ENCODE assay signal across 8 mouse cellular contexts in the genomic region with DNA sequence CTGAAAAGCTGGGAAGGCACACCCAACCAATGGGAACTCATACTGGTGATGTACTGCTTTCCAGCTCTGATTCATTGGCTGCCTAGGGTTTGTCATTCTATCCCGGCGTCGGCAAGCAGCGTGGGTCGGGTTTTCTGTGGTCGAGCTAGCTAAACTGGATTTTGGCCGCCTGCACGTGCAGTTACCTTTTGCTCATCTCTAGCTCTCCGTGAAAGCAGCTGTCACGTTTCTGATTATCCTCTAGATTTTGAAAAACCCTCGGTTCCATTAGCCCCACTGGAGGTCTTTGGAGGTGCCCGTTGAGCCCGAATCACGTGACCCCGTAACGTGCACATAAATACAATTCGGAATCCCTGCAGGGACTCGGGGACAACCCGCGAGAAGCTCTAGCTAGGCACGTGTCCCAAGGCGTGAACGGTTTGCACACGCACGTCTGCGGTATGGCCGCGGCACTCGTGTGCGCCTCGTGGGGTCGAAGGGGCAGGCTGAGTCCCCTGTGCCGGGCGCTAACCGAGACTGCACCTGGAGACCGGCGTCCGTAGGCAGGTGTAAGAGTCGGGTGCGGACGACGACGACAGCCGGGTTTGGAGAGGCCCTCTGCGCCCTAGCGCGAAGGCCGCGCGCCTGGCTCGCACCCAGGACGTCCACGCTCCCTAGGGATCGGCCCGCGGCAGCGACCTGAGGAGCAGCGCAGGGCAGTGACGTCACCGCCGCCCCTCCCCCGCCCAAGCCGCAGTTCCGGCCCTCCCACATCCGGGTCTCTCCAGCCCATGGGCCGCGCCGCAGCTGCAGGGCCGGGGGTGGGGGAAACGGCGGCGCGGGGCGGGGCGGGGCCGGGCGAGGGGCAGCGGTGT. TPM values are rescaled to one million over a fixed set of nuclear protein-coding genes. Genes with fewer than 3 reads are reported as not detected.
DNase-seq lines count a peak whose midpoint lies in the region; ATAC-seq and TF ChIP-seq lines count a peak whose summit lies in the region.

No protein-coding gene starts in this region.

- POLR2A ChIA-PET in Patski (lab: Charles Lee), result interaction anchor here (0.9 kb wide), 1 partner anchor 23 kb away, joined by 3 read pairs; no protein-coding TSS in a partner anchor

- H3K36me3 ChIP-seq in hindbrain, embryonic 12.5 days, result no peaks in the 10 kb centered on the region

- peak; percentile 94 for ATAC-seq in Patski
- ATAC-seq in hindbrain, embryonic 12.5 days (ENCODE audit: low FRiP score), result peak; percentile 94

- peak overlapping the region; percentile 98 for H3K27ac ChIP-seq in hindbrain, embryonic 12.5 days

- H3K4me1 ChIP-seq in hindbrain, embryonic 12.5 days, result peaks cover 25% of the 10 kb centered on the region

- no peaks in the 10 kb centered on the region for H3K9me3 ChIP-seq in hindbrain, embryonic 12.5 days (replicated peaks)

- in situ Hi-C loops in Patski (cut with MboI; ENCODE audit: low pct_unique_long_range_greater_than_20kb), result no loop called here

- peak overlapping the region; percentile 67 for H3K4me2 ChIP-seq in hindbrain, embryonic 12.5 days (replicated peaks)

- H3K4me3 ChIP-seq in hindbrain, embryonic 12.5 days, result peak overlapping the region; percentile 97

- no peak for TF ChIP-seq CTCF in Patski (IDR thresholded peaks at IDR 0.05)

- WGBS in hindbrain, embryonic 12.5 days, result under 1% methylated on average over 69 of the region's 78 CpGs

- peak overlapping the region; percentile 99 for H3K9ac ChIP-seq in hindbrain, embryonic 12.5 days

- CTCF ChIA-PET in Patski (lab: Charles Lee), result interaction anchor here (2.1 kb wide), 1 partner anchor 10 kb away, joined by 6 read pairs; no protein-coding TSS in a partner anchor

- no peaks in the 10 kb centered on the region for H3K27me3 ChIP-seq in Patski
- no peaks in the 10 kb centered on the region for H3K27me3 ChIP-seq in hindbrain, embryonic 12.5 days

- peak; percentile 42 for DNase-seq in Patski (ENCODE audit: low read depth, low spot score)
- DNase-seq in cerebellum, adult 9-11 months, result peak; percentile 94
- DNase-seq in frontal cortex, adult 2 months (ENCODE audit: extremely low spot score in 1 of 2, low spot score in 1 of 2), result peak; percentile 81 to 91
- DNase-seq in layer of hippocampus, postnatal 14 days (ENCODE audit: low spot score in 2 of 2), result peak; percentile 93 to 95
- peak; percentile 96 for DNase-seq in lung, postnatal 14 days
- DNase-seq in retina, adult 2 months (ENCODE audit: low read depth, low spot score), result peak; percentile 91
- DNase-seq in urinary bladder, postnatal 10 days (ENCODE audit: low spot score), result peak; percentile 89

RNA-seq across cellular contexts. Expression of a gene that starts 3.3 kb away (rescaled TPM):
- polyA plus RNA-seq in Patski (2021), result 131 TPM
- 182 and 198 TPM in 2 replicates for polyA plus RNA-seq in frontal cortex, adult 2 months (2012; rRNA removed)
- 88.2 and 88.5 TPM in 2 replicates for polyA plus RNA-seq in hindbrain, embryonic 12.5 days (2016; fragmentation: Nextera tagmentation; extraction: Ambion mirVana)
- total RNA-seq in layer of hippocampus, postnatal 14 days (2021), result 100 to 1,000 TPM; 215 to 243 TPM

Comparison
In these comparisons a context has a peak if more than half of its experiments do, and no peak if none do; other contexts are left out.
1. Peak in every context shown above with its lines: DNase-seq, ATAC-seq, H3K4me3 ChIP-seq and H3K27ac ChIP-seq.
2. DNase-seq: peak in every context shown above with its lines; median percentile 96 in lung, postnatal 14 days; 94 in cerebellum, adult 9-11 months; 94 in layer of hippocampus, postnatal 14 days; 91 in retina, adult 2 months; 89 in urinary bladder, postnatal 10 days; 86 in frontal cortex, adult 2 months; 42 in Patski.